Mouse (Mus musculus) ES-E14 (cell line): ENCODE measurements around the gene Crmp1. TPM values are rescaled to one million over a fixed set of nuclear protein-coding genes. Genes with fewer than 3 reads are reported as not detected.

Experiments used
- DNase-seq: peaks from one replicate; pipeline ENCODE4 v3.0.0-alpha.2; 2013; ENCODE audit warnings: low read depth, low spot score
- H3K27ac ChIP-seq: 2 replicates; pipeline ENCODE4 v1.5.1; 2012; ENCODE audit warnings: low read depth, mild to moderate bottlenecking, low read length, moderate library complexity, mixed read lengths; ENCODE audit not compliant: poor library complexity, insufficient read depth, severe bottlenecking
- H3K36me3 ChIP-seq: 2 replicates; pipeline ENCODE4 v1.6.1; 2012; ENCODE audit warnings: mild to moderate bottlenecking, low read length, moderate library complexity, mixed read lengths; ENCODE audit not compliant: control insufficient read depth, poor library complexity, insufficient read depth, severe bottlenecking
- H3K4me1 ChIP-seq, 2 experiments: fragments of 150-350 bp in 1 of 2; sonication (generic) in 1 of 2; 2 replicates each; pipeline ENCODE4 v1.6.1; 2012; ENCODE audit warnings: low read length in 2 of 2, mild to moderate bottlenecking in 1 of 2, mixed read lengths in 1 of 2; ENCODE audit not compliant: control insufficient read depth in 2 of 2, insufficient read depth in 2 of 2, poor library complexity in 1 of 2
- H3K4me3 ChIP-seq, 2 experiments: fragments of 150-350 bp in 1 of 2; sonication (generic) in 1 of 2; 2 replicates each; pipeline ENCODE4 v1.5.1; 2012; ENCODE audit warnings: low read length in 2 of 2, low read depth in 1 of 2, mild to moderate bottlenecking in 1 of 2, mixed read lengths in 1 of 2; ENCODE audit not compliant: insufficient read depth in 1 of 2, poor library complexity in 1 of 2, severe bottlenecking in 1 of 2
- H3K9ac ChIP-seq: 2 replicates; pipeline ENCODE4 v1.6.1; 2012; ENCODE audit warnings: low read depth, mild to moderate bottlenecking, low read length, mixed read lengths; ENCODE audit not compliant: poor library complexity, insufficient read depth, severe bottlenecking
- H3K9me3 ChIP-seq: fragments of 150-350 bp; sonication (generic); 2 replicates; pipeline ENCODE4 v1.6.1; 2012; ENCODE audit warnings: low read depth, mild to moderate bottlenecking, low read length; ENCODE audit not compliant: control insufficient read depth, insufficient read depth
- CHD2 ChIP-seq: IDR thresholded peaks from 2 replicates; pipeline ENCODE4 v1.6.1; 2014; ENCODE audit warnings: mild to moderate bottlenecking, low read depth, low read length, inconsistent platforms
- HCFC1 ChIP-seq: IDR thresholded peaks from 2 replicates; pipeline ENCODE4 v1.6.1; 2012; ENCODE audit warnings: low read length, inconsistent platforms, borderline replicate concordance; ENCODE audit not compliant: insufficient read depth
- MAFK ChIP-seq: IDR thresholded peaks from 2 replicates; pipeline ENCODE4 v1.6.1; 2014; ENCODE audit warnings: mild to moderate bottlenecking, low read depth, low read length, inconsistent platforms; ENCODE audit not compliant: insufficient read depth
- ZC3H11A ChIP-seq: IDR thresholded peaks from 2 replicates; pipeline ENCODE4 v1.6.1; 2012; ENCODE audit warnings: low read depth, mild to moderate bottlenecking, inconsistent platforms, low read length, borderline replicate concordance
- ZNF384 ChIP-seq: IDR thresholded peaks from 2 replicates; pipeline ENCODE4 v1.6.1; 2012; ENCODE audit warnings: low read depth, low read length, inconsistent platforms
- in situ Hi-C, 2 experiments: fragments of 600-800 bp; cut with MboI; formaldehyde crosslinking; loops; one replicate each; pipeline ENCODE4 v1.15.1; 2025; ENCODE audit warnings: low sequenced_read_pairs in 2 of 2, inconsistent platforms in 1 of 2; ENCODE audit not compliant: unreplicated experiment in 2 of 2
- total RNA-seq: library from RNA; depleted of rRNA; stranded (reverse); fragments of 300-350 nt; gene quantifications from 2 replicates; pipeline ENCODE4 v1.2.3, GENCODE M21; 2012

Crmp1 gene
- total RNA-seq, 1 experiment, result 24.5 TPM

GRCm38 (mm10) chr5:37228894-37229293 lies 12.8 kb upstream of the Crmp1 start:
- no peak overlapping the region for H3K27ac ChIP-seq
- DNase-seq, result no peak
- in situ Hi-C loops, result no loop called here
- no peak overlapping the region for H3K4me3 ChIP-seq
- no peak overlapping the region for H3K9ac ChIP-seq
- TF ChIP-seq CHD2 (no peak), MAFK (no peak), ZNF384 (no peak), ZC3H11A (no peak), HCFC1 (no peak)
- no peaks in the 10 kb centered on the region for H3K36me3 ChIP-seq
- H3K4me1 ChIP-seq, result peaks cover 3 to 9% of the 10 kb centered on the region in 2 experiments; a peak in 1 of 4 replicates
- no peaks in the 10 kb centered on the region for H3K9me3 ChIP-seq

GRCm38 (mm10) chr5:37233010-37233557 lies 8.7 kb upstream of the Crmp1 start:
- in situ Hi-C loops, result no loop called here
- Histone ChIP-seq H3K27ac (no peak overlapping the region), H3K4me1 (peaks cover 3 to 9% of the 10 kb centered on the region in 2 experiments; a peak in 1 of 4 replicates), H3K9ac (no peak overlapping the region), H3K9me3 (no peaks in the 10 kb centered on the region), H3K36me3 (no peaks in the 10 kb centered on the region), H3K4me3 (no peak overlapping the region)
- no peak for TF ChIP-seq MAFK
- TF ChIP-seq CHD2, result no peak
- no peak for TF ChIP-seq HCFC1
- TF ChIP-seq ZC3H11A, result no peak
- TF ChIP-seq ZNF384, result no peak
- no peak for DNase-seq

- in situ Hi-C loops, result no loop called here
- Histone ChIP-seq H3K4me1 (peaks cover 7 to 8% of the 10 kb centered on the region in 2 experiments; a peak in 3 of 4 replicates), H3K27ac (no peak overlapping the region), H3K4me3 (no peak overlapping the region), H3K9ac (no peak overlapping the region), H3K36me3 (no peaks in the 10 kb centered on the region), H3K9me3 (no peaks in the 10 kb centered on the region)
- TF ChIP-seq ZC3H11A, result no peak
- no peak for TF ChIP-seq MAFK
- DNase-seq, result no peak
Measured at GRCm38 (mm10) chr5:37238654-37239053, 3.1 kb upstream of the Crmp1 start.

- DNase-seq, result no peak
- H3K4me3 ChIP-seq, result no peak overlapping the region
- H3K9me3 ChIP-seq, result no peaks in the 10 kb centered on the region
- no peak overlapping the region for H3K27ac ChIP-seq
- H3K4me1 ChIP-seq, result peaks cover 7 to 13% of the 10 kb centered on the region in 2 experiments; a peak in 3 of 4 replicates
- TF ChIP-seq MAFK (0 out of 2 replicates have a peak, but pooled peaks have one; percentile 33), ZNF384 (no peak)
- H3K9ac ChIP-seq, result no peak overlapping the region
- in situ Hi-C loops, result loop anchor here in 1 of 2 experiments (10.0 kb wide), 1 partner anchor 584 kb away; the partner anchor contains the start of gene Msx1
- no peaks in the 10 kb centered on the region for H3K36me3 ChIP-seq
Measured at GRCm38 (mm10) chr5:37240550-37240949, 1.2 kb upstream of the Crmp1 start.

- DNase-seq, result no peak
- Histone ChIP-seq H3K4me1 (peaks cover 7 to 13% of the 10 kb centered on the region in 2 experiments; a peak in 3 of 4 replicates), H3K36me3 (no peaks in the 10 kb centered on the region), H3K9me3 (no peaks in the 10 kb centered on the region), H3K27ac (no peak overlapping the region), H3K4me3 (peak overlapping the region; percentile 67 to 74), H3K9ac (0 out of 2 replicates have a peak overlapping the region, but pooled peaks have one; percentile 6)
- TF ChIP-seq HCFC1 (no peak), CHD2 (no peak), ZC3H11A (no peak), ZNF384 (no peak), MAFK (no peak)
- in situ Hi-C loops, result loop anchor here in 1 of 2 experiments (10.0 kb wide), 1 partner anchor 584 kb away; the partner anchor contains the start of gene Msx1
Measured at GRCm38 (mm10) chr5:37241224-37241623, 516 bp upstream of the Crmp1 start.
